Mouse (Mus musculus) heart, postnatal 36 days (tissue): ENCODE measurements around the gene Uvrag. TPM values are rescaled to one million over a fixed set of nuclear protein-coding genes. Genes with fewer than 3 reads are reported as not detected.

Experiments used
- DNase-seq, 2 experiments: peaks; one replicate each; pipeline ENCODE4 v3.0.0; 2021 to 2022
- intact Hi-C: fragments of 180-260 bp; cut with DNase I; formaldehyde crosslinking; loops from one replicate; pipeline ENCODE4 v1.15.1; 2025
- total RNA-seq, 2 experiments: library from RNA; stranded (reverse); gene quantifications; 2 replicates each; pipeline ENCODE4 v1.2.3; 2021

The Uvrag gene
- total RNA-seq, 2 experiments from 2014 or later, result 21.6 to 28.6 TPM

DNA sequence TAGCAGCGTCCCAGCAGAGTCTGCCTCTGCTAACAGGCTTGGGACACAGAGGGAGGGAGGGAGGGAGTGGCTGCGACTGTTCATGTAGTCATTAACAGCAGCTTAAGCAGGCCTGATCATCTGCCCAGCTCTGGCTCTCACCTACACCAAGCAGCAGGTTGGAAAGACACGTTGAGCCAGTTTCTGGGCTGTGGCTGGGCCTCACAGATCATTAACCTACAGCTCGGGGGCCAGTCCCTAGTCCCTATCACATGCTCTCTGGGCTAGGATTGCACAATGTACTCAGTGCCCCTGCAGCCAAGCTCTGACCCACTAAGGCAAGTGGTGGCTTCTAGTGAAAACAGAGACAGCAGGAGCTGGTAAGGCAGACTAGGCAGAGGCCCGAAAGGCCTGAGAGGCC lies 27.0 kb upstream of the Uvrag start:
- intact Hi-C loops, result no loop called here

DNA sequence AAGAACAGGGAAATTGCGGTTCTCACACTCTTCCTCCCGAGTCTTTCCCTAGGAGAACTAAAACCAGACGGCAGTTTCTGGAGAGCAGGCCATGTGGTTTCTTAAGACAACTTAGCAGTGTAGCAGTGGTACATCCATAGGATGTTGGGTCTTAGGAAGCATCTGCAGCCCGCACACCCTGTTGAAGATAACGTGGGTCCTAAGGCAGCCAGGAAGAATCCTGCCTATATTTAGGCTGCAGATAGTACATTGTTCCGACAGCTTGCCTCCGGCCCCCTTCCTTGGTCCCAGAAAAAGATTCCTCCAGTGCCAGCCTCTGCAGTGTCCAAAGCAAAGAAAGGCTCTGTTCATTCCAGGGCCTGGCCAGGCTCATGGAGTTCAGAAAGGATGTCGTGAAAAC lies 25.2 kb upstream of the Uvrag start:
- intact Hi-C loops, result no loop called here
- no peak for DNase-seq

More for the DNA sequence above, 27.0 kb upstream of the Uvrag start:
- DNase-seq, result no peak

DNA sequence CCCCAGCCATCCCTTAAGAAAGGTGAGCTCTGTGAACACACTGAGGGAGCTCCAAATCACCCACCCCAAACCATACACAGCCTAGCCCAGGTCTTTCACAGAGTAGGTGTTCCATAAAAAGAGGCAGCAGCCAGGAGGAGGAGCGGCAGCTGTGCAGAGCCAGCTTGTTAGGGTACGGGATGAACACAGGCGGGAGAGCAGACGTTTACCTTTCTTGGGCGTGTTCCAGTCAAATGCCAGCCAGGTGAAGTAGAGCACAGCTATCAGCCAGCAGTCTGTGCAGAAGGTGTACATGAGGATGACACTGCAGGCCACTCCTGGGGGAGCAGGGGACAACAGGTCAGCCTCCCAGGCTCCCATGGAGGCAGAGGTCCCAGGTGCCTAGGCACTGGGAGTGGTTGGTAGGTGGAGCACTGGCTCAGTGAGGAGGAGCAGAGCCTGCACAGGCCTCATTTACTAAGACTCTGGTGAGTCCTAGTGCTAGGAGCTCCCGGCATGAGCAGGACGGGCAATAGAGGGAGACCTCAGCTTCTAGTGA lies 24.0 kb upstream of the Uvrag start:
- intact Hi-C loops, result no loop called here

DNA sequence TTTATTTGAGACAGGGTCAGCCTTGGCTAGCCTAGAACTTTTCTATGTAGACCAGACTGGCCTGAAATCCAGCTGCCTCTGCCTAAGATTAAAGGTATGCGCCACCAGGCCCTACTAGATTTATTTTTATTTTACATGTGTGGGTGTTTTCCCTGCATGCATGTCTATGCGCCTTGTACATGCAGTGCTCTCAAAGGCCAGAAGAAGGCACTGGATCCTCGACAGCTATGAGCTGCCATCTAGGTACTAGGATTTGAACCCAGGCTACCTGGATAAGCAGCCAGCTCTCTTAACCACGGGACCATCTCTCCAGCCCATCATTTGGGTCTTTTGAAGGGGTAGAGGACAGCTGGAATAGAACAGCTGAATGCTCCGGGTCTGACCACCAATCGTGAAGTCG lies 21.5 kb upstream of the Uvrag start:
- no peak for DNase-seq
- intact Hi-C loops, result no loop called here

More for the DNA sequence above, 24.0 kb upstream of the Uvrag start:
- no peak for DNase-seq

DNA sequence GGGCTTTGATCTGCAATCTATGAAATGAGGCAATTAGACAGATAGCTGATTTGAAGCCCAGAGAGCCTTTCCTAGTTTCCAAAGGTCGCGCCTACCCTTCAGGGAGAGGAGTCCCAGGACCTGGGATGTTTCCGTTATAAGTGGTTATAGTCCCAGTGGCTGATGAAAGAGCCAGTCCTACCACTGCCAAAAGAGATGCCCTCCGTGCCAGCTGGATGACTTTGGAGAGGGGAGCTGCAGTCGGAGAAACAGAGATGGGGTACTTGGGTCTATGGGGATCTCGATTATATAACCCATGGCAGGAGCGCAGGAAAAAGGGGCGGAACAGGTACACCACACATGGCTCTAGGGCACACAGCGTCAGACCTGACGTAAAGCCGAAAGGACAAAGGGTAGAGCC lies 21.0 kb upstream of the Uvrag start:
- DNase-seq, result no peak
- intact Hi-C loops, result no loop called here

DNA sequence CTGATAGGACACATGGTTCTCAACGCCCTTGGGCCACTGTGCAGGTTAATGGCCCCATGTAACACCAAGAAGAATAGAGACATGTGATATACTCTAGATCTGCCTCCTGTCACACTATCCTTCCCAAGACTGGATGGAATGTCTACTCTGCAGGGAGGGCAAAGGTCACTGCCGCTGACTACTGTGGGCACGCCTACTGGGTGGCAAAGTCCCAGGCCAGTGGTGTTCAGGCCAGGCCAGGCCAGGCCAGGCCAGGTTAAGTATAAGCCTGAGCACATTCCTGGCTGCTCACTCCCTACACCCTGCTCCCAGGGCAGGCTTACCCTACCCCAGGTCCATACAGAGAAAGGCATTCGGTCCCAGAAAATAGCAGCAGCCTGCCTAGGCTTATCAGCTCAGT lies 20.6 kb upstream of the Uvrag start:
- DNase-seq, result peak; percentile 42 to 63
- intact Hi-C loops, result no loop called here

DNA sequence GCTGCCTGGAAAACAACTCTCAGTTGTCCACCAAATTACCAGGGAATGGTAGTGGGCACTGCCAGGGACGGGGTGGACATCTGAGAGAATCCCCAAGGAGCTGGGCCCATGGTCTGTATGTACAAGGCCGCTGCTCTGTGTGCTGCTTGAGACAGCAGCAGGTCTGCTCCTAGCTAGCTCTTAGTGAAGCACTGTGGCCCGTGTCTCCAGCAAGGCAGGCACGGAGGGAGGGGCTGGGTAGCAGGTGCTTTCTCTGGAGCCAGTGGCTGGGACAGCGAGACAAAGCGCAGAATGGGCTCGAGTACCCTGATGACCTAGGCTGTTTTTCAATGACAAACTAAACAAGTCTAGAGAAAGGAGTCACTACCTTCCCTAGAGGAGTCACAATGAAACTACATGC lies 20.1 kb upstream of the Uvrag start:
- intact Hi-C loops, result no loop called here
- DNase-seq, result no peak

DNA sequence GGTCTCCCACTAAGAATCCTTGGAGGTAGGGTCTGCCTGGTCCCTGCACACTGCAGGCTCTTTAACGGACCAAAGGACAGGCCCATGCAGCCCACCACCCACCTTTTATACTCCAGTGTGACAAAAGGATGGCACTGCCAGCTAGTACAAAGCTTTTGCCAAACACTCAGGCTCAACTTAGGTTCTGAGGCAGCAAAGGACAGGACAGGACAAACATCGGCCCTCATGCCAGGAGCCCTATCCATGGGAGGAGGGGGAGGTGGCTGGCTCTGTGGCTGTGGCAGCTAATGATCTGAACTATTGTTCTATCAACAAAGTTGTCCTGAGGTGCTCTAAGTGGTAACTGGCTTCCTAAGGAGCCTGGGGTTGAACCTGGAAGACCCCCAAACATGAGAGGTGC lies 18.5 kb upstream of the Uvrag start:
- DNase-seq, result peak in 1 of 2 experiments; percentile 53

DNA sequence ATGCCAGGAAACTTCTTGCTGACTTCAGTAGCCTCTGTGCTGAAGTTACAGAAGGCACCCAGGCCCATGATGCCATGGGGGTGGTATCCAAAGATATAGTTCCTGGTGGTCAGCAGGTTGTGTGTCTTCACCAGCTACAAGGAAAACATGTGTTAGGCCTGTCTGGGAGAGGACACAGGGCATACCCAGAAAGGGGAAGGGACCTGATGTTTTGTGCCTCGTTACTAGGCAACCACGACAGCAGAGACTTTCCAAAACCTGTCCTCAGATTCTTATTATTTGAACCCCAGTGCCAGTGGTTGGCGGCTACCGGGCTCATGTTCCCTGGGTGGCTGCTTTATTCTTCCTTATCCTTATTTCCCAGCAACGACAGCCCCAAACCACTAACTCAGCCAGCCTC lies 18.0 kb upstream of the Uvrag start:
- intact Hi-C loops, result no loop called here
- peak in 1 of 2 experiments; percentile 45 for DNase-seq

More for the DNA sequence above, 18.5 kb upstream of the Uvrag start:
- intact Hi-C loops, result no loop called here

DNA sequence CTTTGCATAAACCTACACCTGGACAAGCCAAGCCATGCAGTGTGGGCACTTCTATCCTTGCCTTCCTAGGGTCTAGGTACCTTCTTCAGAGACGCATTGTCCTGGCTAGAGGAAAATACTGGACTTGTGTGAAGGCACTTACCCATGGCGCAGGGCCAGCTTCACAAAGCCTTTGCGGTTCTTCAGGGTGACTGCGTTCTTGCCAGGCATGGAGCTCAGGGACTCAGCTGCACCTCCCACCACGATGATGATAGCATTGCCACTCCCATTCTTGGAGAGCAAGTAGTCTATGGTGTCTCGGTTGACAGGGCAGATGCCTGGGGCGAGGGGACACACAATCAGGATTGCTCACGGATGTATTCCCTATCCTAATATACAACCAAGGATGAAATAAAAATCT lies 17.1 kb upstream of the Uvrag start:
- no peak for DNase-seq
- intact Hi-C loops, result no loop called here

DNA sequence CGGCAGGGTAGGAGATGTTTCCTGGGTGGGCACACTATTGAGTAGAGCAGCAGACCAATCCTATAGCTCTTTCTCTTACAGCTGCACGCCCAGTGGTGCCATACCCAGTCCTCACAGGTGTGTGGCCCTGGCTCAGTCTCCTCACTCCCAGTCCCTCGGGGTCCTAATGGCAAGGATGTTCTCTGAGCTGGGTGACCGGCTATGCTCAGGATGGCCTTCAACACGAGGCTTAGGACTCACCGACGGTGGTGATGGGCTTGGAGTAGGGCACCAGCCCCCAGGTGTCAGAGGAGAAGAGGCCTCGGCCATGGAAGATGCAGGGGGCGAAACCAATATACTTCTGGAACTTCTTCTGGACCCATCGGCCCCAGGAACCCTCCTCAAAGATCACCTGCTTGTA lies 15.8 kb upstream of the Uvrag start:
- intact Hi-C loops, result loop anchor here (2.0 kb wide), 1 partner anchor 24 kb away; no protein-coding TSS in a partner anchor
- DNase-seq, result no peak

DNA sequence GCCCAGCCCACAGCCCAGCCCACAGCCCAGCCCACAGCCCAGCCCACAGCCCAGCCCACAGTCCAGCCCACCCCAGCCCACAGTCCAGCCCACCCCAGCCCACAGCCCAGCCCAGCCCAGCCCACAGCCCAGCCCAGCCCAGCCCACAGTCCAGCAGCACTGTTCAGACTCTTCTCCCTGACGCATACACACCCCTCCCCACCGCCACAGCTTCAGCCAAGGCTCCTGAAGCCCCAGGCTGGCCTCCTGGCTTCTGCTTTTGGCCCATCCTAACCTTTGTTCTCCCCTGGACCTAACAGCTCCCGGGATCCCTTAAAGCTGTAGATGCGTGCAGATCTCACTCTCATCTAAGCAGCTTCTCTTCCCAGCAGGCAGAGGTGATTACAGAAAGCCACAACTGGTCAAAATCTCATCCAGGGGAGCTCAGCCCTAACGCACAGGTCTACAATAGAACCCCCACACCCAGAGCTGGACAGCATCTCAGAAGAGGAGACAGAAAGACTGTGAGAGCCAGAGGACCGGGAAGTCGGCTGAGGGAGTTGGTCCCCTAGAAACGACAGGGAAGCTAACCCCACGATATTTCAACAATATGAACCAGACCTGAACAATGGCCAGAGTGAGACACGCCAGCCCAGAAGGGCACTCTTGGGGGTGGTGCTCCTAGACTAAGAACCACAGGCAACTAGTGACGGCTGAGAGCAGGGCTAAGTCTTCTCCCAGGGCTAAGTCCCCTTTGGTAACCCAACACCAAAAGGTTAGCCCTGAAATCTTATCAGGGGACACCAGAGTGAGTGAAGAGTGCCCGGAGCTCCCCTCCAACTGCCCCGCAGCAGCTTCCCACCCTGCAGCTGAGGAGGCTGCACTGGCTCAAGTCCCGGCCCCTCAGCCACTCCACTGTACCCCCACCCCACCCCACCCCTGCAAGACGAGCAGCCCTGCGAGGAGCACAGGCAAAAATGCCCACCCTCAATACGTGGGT lies 14.7 kb upstream of the Uvrag start:
- intact Hi-C loops, result loop anchor here (2.0 kb wide), 1 partner anchor 25 kb away; no protein-coding TSS in a partner anchor
- no peak for DNase-seq

DNA sequence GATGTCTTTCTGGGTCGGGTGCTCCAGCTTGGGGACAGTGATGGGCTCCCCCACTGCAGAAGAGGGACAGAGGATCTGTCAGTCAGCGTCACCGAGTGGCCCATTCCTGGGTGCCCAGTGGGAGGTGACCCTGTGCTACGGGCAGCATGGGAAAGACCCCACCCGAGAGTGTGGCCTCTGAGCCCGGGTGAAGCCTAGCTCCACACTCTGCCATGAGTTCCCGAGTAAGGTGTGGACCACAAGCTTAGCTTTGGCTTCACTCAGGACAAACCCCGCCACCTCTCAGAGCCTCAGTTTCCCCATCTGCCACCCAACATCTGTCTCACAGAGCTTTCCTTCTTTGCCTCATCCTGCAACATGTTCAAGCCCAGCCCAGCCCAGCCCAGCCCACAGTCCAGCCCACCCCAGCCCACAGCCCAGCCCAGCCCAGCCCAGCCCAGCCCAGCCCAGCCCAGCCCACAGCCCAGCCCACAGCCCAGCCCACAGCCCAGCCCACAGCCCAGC lies 13.8 kb upstream of the Uvrag start:
- intact Hi-C loops, result no loop called here
- DNase-seq, result no peak

DNA sequence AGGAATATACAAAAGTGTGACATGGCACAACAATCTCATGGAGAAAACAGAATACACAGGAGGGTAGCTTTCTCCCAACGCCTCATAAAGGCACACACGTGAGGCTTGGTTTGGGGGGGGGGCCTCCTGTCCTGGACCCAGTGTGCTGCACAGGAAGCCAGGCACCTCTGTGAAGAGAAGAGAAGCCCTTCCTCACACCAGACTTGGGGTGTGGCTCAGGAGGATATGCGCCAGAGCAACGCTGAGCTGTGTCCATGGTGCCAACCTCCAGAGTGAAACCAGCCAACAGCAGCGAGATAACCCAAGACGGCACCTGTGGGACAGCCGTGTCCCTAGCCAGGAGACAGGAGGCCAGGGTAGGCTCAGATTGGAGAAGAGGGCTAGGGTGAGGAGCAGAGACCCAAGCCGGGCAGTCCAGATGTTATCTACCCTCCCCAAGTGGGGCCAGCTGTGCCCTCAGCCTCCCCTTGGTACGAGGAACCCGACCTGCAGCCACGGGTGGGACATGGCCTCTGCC lies 12.8 kb upstream of the Uvrag start:
- intact Hi-C loops, result no loop called here
- DNase-seq, result no peak

DNA sequence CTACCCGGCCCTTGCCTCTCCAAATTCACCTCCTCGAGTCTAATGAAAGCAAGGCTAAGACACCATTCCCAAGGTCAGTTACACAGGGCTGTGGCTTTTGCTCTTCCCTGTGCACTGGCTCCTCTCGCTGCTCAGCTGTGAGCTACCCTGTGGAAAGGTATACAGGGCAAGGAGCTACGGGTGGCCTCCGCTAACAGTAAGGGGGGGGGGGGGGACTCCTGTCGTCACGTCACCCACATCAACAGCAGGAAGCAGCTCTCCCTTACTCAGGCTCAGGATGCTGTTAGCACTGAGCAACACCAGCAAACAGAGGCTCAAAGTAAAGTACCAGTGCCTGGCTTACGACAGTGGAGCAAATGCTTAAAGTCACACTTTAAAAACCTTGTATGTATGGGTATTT lies 11.8 kb upstream of the Uvrag start:
- DNase-seq, result no peak
- intact Hi-C loops, result no loop called here

DNA sequence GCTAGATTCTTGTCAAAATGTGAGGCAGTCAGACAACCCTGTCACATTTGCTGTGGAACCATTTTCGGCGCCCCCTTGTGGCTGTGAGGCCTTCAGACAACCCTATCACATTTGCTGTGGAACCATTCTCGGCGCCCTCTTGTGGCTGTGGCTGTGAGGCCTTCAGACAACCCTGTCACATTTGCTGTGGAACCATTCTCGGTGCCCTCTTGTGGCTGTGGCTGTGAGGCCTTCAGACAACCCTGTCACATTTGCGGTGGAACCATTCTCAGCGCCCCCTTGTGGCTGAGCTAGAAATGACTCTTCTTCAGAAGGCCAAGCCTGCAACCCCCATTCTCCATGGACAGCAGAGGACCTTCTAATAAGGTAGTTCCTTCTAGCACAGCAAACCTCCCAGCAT lies 10.4 kb upstream of the Uvrag start:
- DNase-seq, result peak; percentile 93 to 97
- intact Hi-C loops, result loop anchor here (1.0 kb wide), 1 partner anchor 44 kb away; no protein-coding TSS in a partner anchor

DNA sequence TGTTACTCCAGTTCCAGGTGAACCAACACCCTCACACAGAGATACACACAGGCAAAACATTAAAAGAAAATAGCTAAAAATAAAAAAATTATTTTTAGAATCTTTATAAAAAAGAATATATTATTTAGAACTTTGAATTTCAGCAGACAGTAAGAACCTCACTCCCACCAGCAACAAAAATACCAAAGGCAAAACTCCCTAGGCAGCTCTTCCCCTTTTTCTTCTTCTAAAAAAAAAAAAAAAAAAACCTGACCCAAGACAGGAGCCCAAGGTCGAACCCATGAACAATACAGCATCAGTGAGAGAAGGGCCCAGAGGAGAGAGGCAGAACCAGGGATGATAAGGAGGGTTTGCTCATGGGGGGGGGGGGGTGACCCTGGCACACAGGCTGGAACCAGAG lies 8.1 kb upstream of the Uvrag start:
- intact Hi-C loops, result no loop called here

DNA sequence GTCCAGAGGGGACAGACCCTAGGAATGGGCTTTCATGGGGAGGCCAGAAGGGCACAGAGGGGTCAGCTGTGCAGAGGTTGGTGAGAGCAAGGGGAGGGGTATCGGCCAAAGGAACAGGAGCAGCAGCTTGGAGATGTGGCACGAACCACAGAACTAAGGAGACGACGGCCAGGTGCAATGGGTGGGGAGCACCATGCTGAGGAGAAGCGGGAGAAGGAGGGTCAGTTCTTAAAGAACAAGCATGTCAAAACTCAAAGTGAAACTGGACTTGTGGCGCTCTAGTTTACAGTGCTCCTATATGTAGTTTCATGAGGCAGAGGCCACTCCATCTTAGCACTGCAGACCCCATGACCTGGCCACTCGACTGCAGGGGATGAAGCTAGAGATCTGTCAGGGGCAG lies 6.6 kb upstream of the Uvrag start:
- no peak for DNase-seq
- intact Hi-C loops, result no loop called here

More for the DNA sequence above, 8.1 kb upstream of the Uvrag start:
- DNase-seq, result no peak

DNA sequence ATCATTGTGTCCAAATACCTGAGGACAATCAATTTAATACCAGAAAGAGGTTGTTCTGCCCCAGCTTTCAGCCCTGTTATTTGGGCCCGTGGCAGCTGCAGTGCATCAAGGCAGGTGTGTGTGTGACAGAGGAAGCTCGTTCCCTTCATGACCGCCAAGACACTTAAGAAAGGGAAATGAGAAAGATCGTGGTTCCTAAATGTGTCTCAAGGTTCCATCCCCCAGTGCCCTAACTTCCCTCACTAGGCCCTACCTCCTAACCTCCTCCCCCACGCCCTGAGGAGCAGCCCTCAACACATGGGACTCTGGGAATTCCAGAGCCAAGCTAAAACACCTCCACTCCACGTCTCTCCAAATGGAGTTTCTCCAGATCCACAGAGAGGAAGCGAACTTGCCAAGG lies 6.0 kb upstream of the Uvrag start:
- intact Hi-C loops, result no loop called here
- no peak for DNase-seq

DNA sequence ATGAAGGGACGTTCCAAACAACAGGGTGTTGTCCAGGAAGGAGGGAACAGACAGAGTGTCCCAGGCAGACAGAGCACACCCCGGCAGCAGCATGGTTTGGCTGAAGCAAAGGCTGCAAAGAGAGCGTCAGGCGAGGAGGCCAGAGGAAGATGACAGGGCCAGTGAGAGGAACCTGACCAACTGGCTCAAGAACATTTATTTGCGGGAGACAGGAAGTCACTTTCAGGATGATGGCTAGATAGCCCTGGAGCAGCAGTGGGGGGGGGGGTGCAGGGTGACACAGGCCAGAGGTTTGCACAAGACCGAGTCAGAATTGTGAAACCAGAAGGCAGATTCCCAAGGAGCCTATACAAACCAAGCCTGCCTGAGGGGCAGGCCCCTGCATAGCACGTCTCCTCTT lies 5.1 kb upstream of the Uvrag start:
- intact Hi-C loops, result no loop called here
- DNase-seq, result peak in 1 of 2 experiments; percentile 54

DNA sequence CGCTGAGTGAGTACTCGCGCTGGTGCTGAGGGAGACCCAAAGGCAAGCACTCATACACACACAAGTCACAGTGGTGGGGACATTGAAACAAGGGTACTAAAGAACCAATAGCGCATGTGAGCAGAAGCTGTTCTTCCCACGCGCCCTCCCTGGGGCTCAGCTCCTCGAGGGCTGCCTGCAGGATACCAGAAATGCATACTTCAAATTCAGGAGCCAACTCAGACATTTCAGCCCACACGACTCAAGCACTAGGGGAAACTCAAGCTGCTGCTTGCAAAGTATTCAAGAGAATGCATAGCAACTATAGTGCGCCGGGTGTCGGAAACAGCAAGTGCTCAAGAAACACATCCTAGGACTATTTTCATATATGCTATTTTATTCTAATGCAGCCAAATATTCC lies 3.7 kb upstream of the Uvrag start:
- intact Hi-C loops, result no loop called here
- no peak for DNase-seq

DNA sequence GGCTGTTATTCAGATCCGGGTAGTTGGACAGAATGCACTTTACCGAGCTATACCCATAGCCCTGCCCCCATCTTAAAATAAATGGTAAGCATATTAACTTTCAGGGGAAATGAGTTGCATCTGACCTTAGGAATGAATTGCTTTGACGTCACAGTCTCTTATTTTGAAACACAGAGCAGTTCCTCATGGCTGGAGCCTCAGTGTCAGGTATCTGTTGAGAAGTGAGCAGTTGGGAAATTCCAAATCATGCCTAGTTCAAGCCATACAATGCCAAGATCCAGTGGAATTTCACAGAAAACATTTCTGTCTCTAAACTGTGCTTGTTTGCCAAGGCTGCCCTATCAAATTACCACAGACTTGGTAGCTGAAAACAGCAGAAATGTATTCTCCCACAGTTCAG lies 2.3 kb upstream of the Uvrag start:
- intact Hi-C loops, result no loop called here
- DNase-seq, result no peak
